Mouse (Mus musculus) kidney, adult 2 months (tissue): Measurements from ENCODE around the gene Slk. TPM values are rescaled to one million over a fixed set of nuclear protein-coding genes. Genes with fewer than 3 reads are reported as not detected.
"Not testable (repeated sequence)": the region's sequence is repeated elsewhere in the genome, so short reads cannot be mapped to it uniquely, and the experiment has no call there.

Experiments
- DNase-seq: peaks from one replicate; pipeline ENCODE4 v3.0.0; 2021
- H3K27ac ChIP-seq: fragments of 200-500 bp; 2 replicates; pipeline ENCODE4 v1.5.1; 2012; ENCODE audit warnings: low read depth, low read length, control low read depth, inconsistent platforms; ENCODE audit not compliant: insufficient read depth
- H3K27me3 ChIP-seq: fragments of 200-500 bp; replicated peaks from 2 replicates; pipeline ENCODE4 v1.6.1; 2012; ENCODE audit warnings: mild to moderate bottlenecking, moderate library complexity, low read length, inconsistent platforms; ENCODE audit not compliant: control insufficient read depth, insufficient read depth
- H3K36me3 ChIP-seq: fragments of 200-500 bp; 2 replicates; pipeline ENCODE4 v1.6.1; 2012; ENCODE audit warnings: mild to moderate bottlenecking, moderate library complexity, low read length, inconsistent platforms; ENCODE audit not compliant: control insufficient read depth, insufficient read depth
- H3K4me1 ChIP-seq: fragments of 200-500 bp; 2 replicates; pipeline ENCODE4 v1.6.1; 2011; ENCODE audit warnings: low read length; ENCODE audit not compliant: control insufficient read depth, insufficient read depth
- H3K4me3 ChIP-seq: fragments of 200-500 bp; 2 replicates; pipeline ENCODE4 v1.5.1; 2011; ENCODE audit warnings: mild to moderate bottlenecking, low read depth, low read length, control low read depth; ENCODE audit not compliant: insufficient read depth
- CTCF ChIP-seq: fragments of 200-500 bp; conservative IDR thresholded peaks from 2 replicates; pipeline ENCODE4 v1.5.1; 2011; ENCODE audit warnings: low read depth, mild to moderate bottlenecking, control low read depth, low read length, moderate library complexity, mixed read lengths; ENCODE audit not compliant: insufficient read depth, insufficient read length
- POLR2A ChIP-seq: fragments of 200-500 bp; IDR thresholded peaks from one replicate; pipeline ENCODE4 v1.6.1; 2011; ENCODE audit warnings: low read depth, low read length, control low read depth
- WGBS: fragments of 180-500 bp; shearing (Covaris S2); methylation state at CpG from one replicate; pipeline ENCODE4 v1.1.7; 2018; 5-methylcytosine and 5-hydroxymethylcytosine counted together
- polyA plus RNA-seq: library from polyadenylated mRNA; depleted of rRNA; stranded (reverse); fragments of >200 nt; gene quantifications from 2 replicates; pipeline ENCODE4 v1.2.3, GENCODE M21; 2012

Slk gene
- polyA plus RNA-seq, 1 experiment, result 12.2 TPM

GRCm38 (mm10) chr19:47570042-47570441 lies 9.4 kb upstream of the Slk start:
- H3K4me1 ChIP-seq, result no peaks in the 10 kb centered on the region
- H3K36me3 ChIP-seq, result no peaks in the 10 kb centered on the region
- no peak overlapping the region for H3K4me3 ChIP-seq
- 92% methylated on average over 5 of the region's 5 CpGs for WGBS
- no peaks in the 10 kb centered on the region for H3K27me3 ChIP-seq
- H3K27ac ChIP-seq, result no peak overlapping the region
- no peak for DNase-seq
- TF ChIP-seq CTCF (no peak), POLR2A (no peak)

- WGBS, result 82% methylated on average over 4 of the region's 4 CpGs
- H3K36me3 ChIP-seq, H3K27me3 ChIP-seq, DNase-seq, H3K4me1 ChIP-seq, H3K4me3 ChIP-seq, H3K27ac ChIP-seq: not testable (repeated sequence)
Measured at GRCm38 (mm10) chr19:47571981-47572380, 7.5 kb upstream of the Slk start.

- no peak for DNase-seq
- Histone ChIP-seq H3K4me1 (peaks cover 2% of the 10 kb centered on the region; the same call in 1 of the 2 replicates), H3K36me3 (no peaks in the 10 kb centered on the region), H3K27me3 (no peaks in the 10 kb centered on the region), H3K27ac (no peak overlapping the region), H3K4me3 (no peak overlapping the region)
- 93% methylated on average over 3 of the region's 3 CpGs for WGBS
- TF ChIP-seq CTCF (no peak), POLR2A (no peak)
Measured at GRCm38 (mm10) chr19:47573718-47574117, 5.8 kb upstream of the Slk start.

- peak overlapping the region; percentile 88 for H3K27ac ChIP-seq
- H3K4me3 ChIP-seq, result peak overlapping the region; percentile 82
- no peaks in the 10 kb centered on the region for H3K27me3 ChIP-seq
- H3K4me1 ChIP-seq, result peaks cover 13% of the 10 kb centered on the region; the same call in 1 of the 2 replicates
- H3K36me3 ChIP-seq, result no peaks in the 10 kb centered on the region
- TF ChIP-seq CTCF (no peak), POLR2A (no peak)
- 13% methylated on average over 13 of the region's 13 CpGs for WGBS
- DNase-seq, result peak; percentile 63
Measured at GRCm38 (mm10) chr19:47578581-47579224, 775 bp upstream of the Slk start.

- DNase-seq, result peak; percentile 57
- Histone ChIP-seq H3K4me3 (peak overlapping the region; percentile 82), H3K4me1 (peaks cover 13% of the 10 kb centered on the region; the same call in 1 of the 2 replicates), H3K36me3 (no peaks in the 10 kb centered on the region), H3K27me3 (no peaks in the 10 kb centered on the region), H3K27ac (peak overlapping the region; percentile 90)
- 3% methylated on average over 96 of the region's 96 CpGs for WGBS
- TF ChIP-seq POLR2A, result no peak
- TF ChIP-seq CTCF, result no peak
Measured at GRCm38 (mm10) chr19:47579788-47580631, 532 bp downstream of the Slk start.

GRCm38 (mm10) chr19:47585772-47586171 lies 6.3 kb downstream of the Slk start:
- H3K36me3 ChIP-seq, result no peaks in the 10 kb centered on the region
- no peak for TF ChIP-seq CTCF
- no peak for TF ChIP-seq POLR2A
- peaks cover 23% of the 10 kb centered on the region; the same call in 1 of the 2 replicates for H3K4me1 ChIP-seq
- no peaks in the 10 kb centered on the region for H3K27me3 ChIP-seq
- H3K4me3 ChIP-seq, result no peak overlapping the region
- no peak for DNase-seq
- WGBS, result 96% methylated on average over 1 of the region's 1 CpGs
- H3K27ac ChIP-seq, result no peak overlapping the region

- no peaks in the 10 kb centered on the region for H3K27me3 ChIP-seq
- no peak for TF ChIP-seq CTCF
- TF ChIP-seq POLR2A, result no peak
- H3K27ac ChIP-seq, result peak overlapping the region; percentile 59; the same call in 1 of the 2 replicates
- H3K36me3 ChIP-seq, result no peaks in the 10 kb centered on the region
- H3K4me1 ChIP-seq, result peaks cover 13% of the 10 kb centered on the region; the same call in 1 of the 2 replicates
- WGBS, result 56% methylated on average over 1 of the region's 1 CpGs
- peak; percentile 53 for DNase-seq
- no peak overlapping the region for H3K4me3 ChIP-seq
Measured at GRCm38 (mm10) chr19:47587009-47587408, 7.5 kb downstream of the Slk start.
